Mouse (Mus musculus) limb, embryonic 15.5 days (tissue): ENCODE results near the gene Spef1. TPM values are rescaled to one million over a fixed set of nuclear protein-coding genes. Genes with fewer than 3 reads are reported as not detected.
A peak's percentile ranks its signal among the peaks of the same experiment; 100 is the strongest.
"Not testable (repeated sequence)": the region's sequence is repeated elsewhere in the genome, so short reads cannot be mapped to it uniquely, and the experiment has no call there.

Experiments used
- ATAC-seq: fragments of 200-750 bp; cut with Nextera tagmentation; 2 replicates; pipeline ENCODE4 v1.8.0; 2017; ENCODE audit warnings: low read depth, moderate TSS enrichment; ENCODE audit not compliant: insufficient number of reproducible peaks, low FRiP score, low TSS enrichment
- H3K27ac ChIP-seq: fragments of 300-500 bp; sonication (generic); 2 replicates; pipeline ENCODE4 v1.5.1; 2015; ENCODE audit warnings: moderate library complexity, mild to moderate bottlenecking, inconsistent platforms
- H3K27me3 ChIP-seq: fragments of 300-500 bp; sonication (generic); 2 replicates; pipeline ENCODE4 v1.6.1; 2015; ENCODE audit warnings: inconsistent platforms
- H3K36me3 ChIP-seq: fragments of 300-500 bp; sonication (generic); 2 replicates; pipeline ENCODE4 v1.6.1; 2015; ENCODE audit warnings: inconsistent platforms
- H3K4me1 ChIP-seq: fragments of 300-500 bp; sonication (generic); 2 replicates; pipeline ENCODE4 v1.6.1; 2015; ENCODE audit warnings: inconsistent platforms
- H3K4me2 ChIP-seq: fragments of 300-500 bp; sonication (generic); 2 replicates; pipeline ENCODE4 v1.6.1; 2015; ENCODE audit warnings: mild to moderate bottlenecking, inconsistent platforms
- H3K4me3 ChIP-seq: fragments of 300-500 bp; sonication (generic); 2 replicates; pipeline ENCODE4 v1.5.1; 2015; ENCODE audit warnings: mild to moderate bottlenecking, inconsistent platforms
- H3K9ac ChIP-seq: fragments of 300-500 bp; sonication (generic); 2 replicates; pipeline ENCODE4 v1.6.1; 2015; ENCODE audit warnings: inconsistent platforms
- H3K9me3 ChIP-seq: fragments of 300-500 bp; sonication (generic); 2 replicates; pipeline ENCODE4 v1.6.1; 2016; ENCODE audit warnings: inconsistent platforms
- WGBS: fragments of 180-500 bp; shearing (Covaris S2); methylation state at CpG from one replicate; pipeline ENCODE4 v1.1.7; 2015; 5-methylcytosine and 5-hydroxymethylcytosine counted together
- polyA plus RNA-seq: library from polyadenylated mRNA; unstranded; fragments of >200 nt; fragmentation: Nextera tagmentation; extraction: Ambion mirVana; gene quantifications from 2 replicates; pipeline ENCODE4 v1.2.1, GENCODE M21; 2015

The Spef1 gene
- 5.3 and 6.1 TPM in 2 replicates for polyA plus RNA-seq

DNA sequence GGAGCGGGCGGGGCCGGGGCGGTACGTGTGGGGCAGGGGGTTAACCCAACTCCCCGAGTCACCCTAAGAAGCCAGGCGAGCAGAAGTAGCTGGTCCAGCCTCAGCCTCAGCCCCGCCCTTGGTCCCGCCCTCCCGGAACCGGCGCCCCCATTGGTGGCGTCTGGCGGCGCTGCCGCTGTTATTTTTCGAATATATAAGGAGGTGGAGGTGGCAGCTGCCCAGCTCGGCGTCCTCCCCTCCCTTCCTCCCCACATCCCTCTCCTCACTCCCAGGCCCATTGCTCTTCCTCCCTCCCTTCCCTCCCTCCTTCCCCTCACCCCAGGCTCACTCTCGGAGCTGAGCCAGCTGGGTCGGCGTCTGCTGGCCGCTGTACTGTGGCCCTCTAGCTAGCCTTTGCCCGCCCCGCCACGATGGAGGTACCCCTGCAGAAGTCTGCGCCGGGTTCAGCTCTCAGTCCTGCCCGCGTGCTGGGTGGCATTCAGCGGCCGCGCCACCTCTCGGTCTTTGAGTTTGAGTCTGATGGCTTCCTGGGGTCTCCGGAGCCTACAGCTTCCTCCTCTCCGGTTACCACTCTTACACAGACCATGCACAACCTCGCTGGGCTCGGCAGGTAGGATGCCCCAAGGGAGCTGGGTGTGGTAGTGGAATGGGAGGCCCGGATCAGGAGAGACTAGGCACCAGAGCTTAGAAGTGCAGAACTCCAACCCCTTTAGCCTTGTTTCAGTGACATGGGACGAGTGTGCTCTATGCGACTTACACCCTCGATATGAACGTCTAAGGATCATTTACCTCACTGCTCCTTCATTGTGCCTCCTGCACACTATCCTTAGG lies at the start of gene Spef1, which contains the start of gene Cdc25b:
Gene Spef1 (minus strand): TSS at position 512 of the 831 bp plus-strand sequence.
Gene Cdc25b (plus strand): TSS at position 179 of the 831 bp plus-strand sequence.
- WGBS, result 1% methylated on average over 41 of the region's 43 CpGs
- Histone ChIP-seq H3K9ac (peak within 1 kb of the TSS; percentile 62), H3K9me3 (no peaks in the 10 kb centered on the region), H3K4me3 (peak within 1 kb of the TSS; percentile 68), H3K4me2 (peak within 1 kb of the TSS; percentile 92), H3K4me1 (peaks cover 40% of the 10 kb centered on the region), H3K36me3 (peaks cover 8% of the 10 kb centered on the region; the same call in 1 of the 2 replicates), H3K27me3 (no peaks in the 10 kb centered on the region), H3K27ac (peak within 1 kb of the TSS; percentile 77)
- ATAC-seq, result peak; percentile 89

DNA sequence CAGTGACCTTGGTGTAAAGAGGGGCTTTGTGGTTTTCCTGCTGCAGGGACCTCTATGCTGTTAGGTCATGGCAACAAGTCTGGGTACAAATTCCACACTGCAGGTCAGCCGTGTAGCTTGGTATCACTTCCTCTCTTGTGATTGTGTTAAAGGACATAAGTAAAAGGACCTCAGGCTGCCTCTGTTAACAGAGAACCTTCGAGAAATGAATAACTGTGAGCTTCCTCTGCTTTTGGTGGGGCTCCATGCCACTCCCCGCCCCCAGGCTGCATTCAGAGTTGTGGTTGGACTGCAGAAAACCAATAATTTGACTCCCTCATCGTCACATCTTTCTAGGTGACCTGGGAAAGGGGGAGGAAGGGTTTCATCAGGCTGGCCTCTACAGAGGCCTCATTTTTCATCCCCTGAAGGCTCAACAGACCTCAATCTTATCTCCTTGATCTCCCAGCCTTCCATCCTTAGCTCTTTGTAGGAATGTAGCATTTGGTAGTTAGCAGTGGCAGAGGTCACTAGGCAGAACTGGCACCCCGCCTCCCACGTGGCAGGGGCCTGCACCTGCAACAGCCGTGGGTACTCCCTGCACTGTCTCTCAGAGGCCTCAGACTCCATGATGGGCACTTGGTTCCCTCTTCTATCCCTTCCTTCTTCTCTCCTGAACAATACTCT lies 48.0 kb upstream of the Spef1 start:
- no peak overlapping the region for H3K27ac ChIP-seq
- H3K4me1 ChIP-seq, result peaks cover 18% of the 10 kb centered on the region
- H3K27me3 ChIP-seq, result no peaks in the 10 kb centered on the region
- 65% methylated on average over 7 of the region's 7 CpGs for WGBS
- peak overlapping the region; percentile 54 for H3K4me3 ChIP-seq
- peaks cover 14% of the 10 kb centered on the region for H3K36me3 ChIP-seq
- H3K9ac ChIP-seq, result no peak overlapping the region
- H3K9me3 ChIP-seq, result no peaks in the 10 kb centered on the region
- no peak for ATAC-seq
- H3K4me2 ChIP-seq, result peak overlapping the region; percentile 81

DNA sequence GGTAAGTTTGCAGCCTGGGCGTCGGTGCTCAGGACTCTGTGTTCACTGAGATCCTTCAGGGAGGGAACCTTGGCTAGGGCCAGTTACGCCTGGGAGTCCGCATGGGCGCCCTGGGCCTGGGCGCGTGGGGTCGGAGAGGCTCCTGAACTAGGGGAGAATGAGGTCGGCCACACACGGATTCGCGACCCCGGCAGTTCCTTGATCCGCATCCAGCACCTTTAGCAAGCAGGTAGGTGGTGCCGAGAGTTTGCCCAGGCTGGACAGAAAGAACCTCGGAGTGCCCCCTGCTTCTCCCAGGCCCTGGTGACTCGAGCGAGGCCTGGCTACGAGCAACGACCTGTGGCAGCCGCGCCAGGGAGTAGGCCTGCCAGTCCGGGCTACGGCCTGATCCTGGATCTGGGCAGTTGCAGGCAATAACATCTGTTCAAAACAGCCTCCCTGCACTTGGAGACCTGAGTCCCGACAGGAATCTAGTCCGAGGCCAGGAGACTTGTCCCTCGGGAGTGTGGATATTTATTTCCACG lies 47.1 kb upstream of the Spef1 start:
- no peaks in the 10 kb centered on the region for H3K9me3 ChIP-seq
- peak overlapping the region; percentile 54 for H3K4me3 ChIP-seq
- peak overlapping the region; percentile 43 for H3K27ac ChIP-seq
- no peaks in the 10 kb centered on the region for H3K27me3 ChIP-seq
- peaks cover 18% of the 10 kb centered on the region for H3K4me1 ChIP-seq
- peak overlapping the region; percentile 81 for H3K4me2 ChIP-seq
- WGBS, result 12% methylated on average over 28 of the region's 28 CpGs
- H3K9ac ChIP-seq, result peak overlapping the region; percentile 61
- ATAC-seq, result no peak
- peaks cover 7% of the 10 kb centered on the region for H3K36me3 ChIP-seq

DNA sequence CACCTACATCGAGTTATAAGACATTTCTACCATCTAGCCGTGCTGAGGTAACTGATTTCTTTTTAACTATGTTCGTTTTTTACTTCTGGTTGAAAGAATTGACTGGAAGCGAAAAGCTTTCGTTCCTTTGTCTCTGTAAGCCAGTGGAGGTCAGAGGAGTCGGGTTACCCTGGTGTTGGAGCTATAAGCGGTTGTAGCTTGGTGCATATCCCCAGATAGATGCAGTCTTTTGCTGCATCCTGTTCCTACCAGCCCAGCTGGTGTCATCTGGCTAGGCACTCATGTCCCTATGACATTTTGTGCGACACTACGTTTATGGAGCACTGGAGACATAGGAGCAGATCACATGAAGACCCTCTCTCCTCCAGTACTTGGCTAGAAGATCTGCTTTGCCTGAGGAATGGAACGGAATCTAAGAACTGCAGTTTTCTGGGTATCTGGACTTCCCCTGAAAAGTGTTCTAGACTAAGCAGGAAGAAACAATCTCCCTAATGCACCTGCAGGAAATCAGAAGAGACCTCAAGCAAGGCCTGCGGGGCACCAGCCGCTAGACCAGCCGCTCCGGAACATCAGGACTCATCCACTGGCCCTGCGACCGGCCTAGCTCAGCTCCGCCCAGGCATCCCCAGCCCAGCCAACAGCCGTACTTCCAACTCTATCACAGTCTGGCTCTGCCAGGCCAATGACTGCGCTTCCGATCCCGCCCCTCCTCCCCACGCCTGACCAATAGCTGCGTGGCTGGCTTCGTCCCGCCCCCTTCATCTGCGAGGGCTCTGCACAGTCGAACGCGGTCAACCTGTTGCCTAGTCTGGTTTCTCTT lies 46.4 kb upstream of the Spef1 start, which contains the start of gene Mavs:
Gene Mavs (plus strand): TSS at position 757 of the 820 bp plus-strand sequence.
- peak within 1 kb of the TSS; percentile 81 for H3K4me2 ChIP-seq
- H3K9me3 ChIP-seq, result no peaks in the 10 kb centered on the region
- H3K36me3 ChIP-seq, result peaks cover under 1% of the 10 kb centered on the region; the same call in 1 of the 2 replicates
- H3K4me3 ChIP-seq, result peak within 1 kb of the TSS; percentile 54
- peaks cover 18% of the 10 kb centered on the region for H3K4me1 ChIP-seq
- 9% methylated on average over 29 of the region's 29 CpGs for WGBS
- H3K27me3 ChIP-seq, result no peaks in the 10 kb centered on the region
- peak within 1 kb of the TSS; percentile 63 for H3K27ac ChIP-seq
- peak within 1 kb of the TSS; percentile 61 for H3K9ac ChIP-seq
- peak; percentile 99 for ATAC-seq

DNA sequence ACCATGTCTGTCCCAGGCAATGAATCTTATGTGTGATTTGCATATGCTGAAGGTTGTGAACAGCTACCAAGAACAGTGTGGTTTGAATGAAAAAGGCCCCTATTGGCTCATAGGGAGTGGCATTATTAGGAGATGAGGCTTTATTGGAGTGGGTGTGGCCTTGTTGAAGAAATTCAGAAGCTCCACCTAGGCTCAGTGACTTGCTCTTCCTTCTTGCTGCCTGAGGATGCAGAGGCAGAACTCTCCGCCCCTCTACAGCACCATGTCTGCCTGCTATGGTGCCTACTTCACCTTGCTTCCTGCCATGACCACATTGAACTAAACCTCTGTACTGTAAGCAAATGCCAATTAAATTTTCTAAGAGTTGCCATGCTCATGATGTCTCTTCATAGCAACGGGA lies 45.5 kb upstream of the Spef1 start:
- ATAC-seq, result no peak
- Histone ChIP-seq H3K9me3 (no peaks in the 10 kb centered on the region), H3K4me1 (peaks cover 18% of the 10 kb centered on the region), H3K27ac (no peak overlapping the region), H3K27me3 (no peaks in the 10 kb centered on the region), H3K36me3 (no peaks in the 10 kb centered on the region), H3K4me2 (no peak overlapping the region), H3K4me3 (no peak overlapping the region), H3K9ac (no peak overlapping the region)
- WGBS, result 87% methylated on average over 2 of the region's 2 CpGs

DNA sequence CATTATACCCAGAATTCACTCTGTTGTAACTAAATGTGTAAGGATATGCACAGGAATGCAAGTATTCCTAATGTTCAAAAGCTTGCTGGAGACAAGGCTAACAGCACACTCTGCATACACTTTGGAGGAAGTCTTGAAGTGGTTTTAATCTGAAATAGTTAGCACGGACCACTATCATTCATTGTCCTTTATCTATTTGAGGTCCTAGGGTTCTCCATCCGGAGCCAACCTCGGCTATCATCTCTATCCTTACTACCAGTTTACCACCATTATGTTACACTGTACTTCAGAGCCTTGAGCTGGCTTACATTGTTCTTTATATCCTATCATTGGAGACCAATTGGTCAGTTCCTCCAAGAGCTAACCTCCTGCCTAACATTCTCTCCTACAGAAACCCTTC lies 40.2 kb upstream of the Spef1 start:
- ATAC-seq, result no peak
- Histone ChIP-seq H3K9ac (no peak overlapping the region), H3K4me2 (no peak overlapping the region), H3K4me1 (no peaks in the 10 kb centered on the region), H3K27me3 (no peaks in the 10 kb centered on the region), H3K4me3 (no peak overlapping the region), H3K36me3 (no peaks in the 10 kb centered on the region), H3K27ac (no peak overlapping the region), H3K9me3 (no peaks in the 10 kb centered on the region)
- 84% methylated on average over 3 of the region's 3 CpGs for WGBS

DNA sequence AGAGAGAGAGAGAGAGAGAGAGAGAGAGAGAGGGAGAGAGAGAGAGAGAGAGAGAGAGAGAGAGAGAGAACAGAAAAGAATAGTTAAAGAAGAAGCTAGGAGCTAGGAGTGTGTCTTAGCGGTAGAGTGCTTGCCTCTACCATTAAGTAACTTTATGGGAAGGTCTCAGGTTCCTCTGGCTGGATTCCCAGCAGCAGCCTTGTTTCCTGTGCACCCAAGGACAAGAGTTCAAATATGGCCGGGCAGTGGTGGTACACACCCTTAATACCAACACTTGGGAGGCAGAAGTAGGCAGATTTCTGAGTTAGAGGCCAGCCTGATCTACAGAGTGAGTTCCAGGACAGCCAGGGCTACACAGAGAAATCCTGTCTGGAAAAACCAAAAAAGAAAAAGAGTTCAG lies 39.6 kb upstream of the Spef1 start:
- H3K36me3 ChIP-seq, H3K4me3 ChIP-seq, H3K9ac ChIP-seq, H3K27ac ChIP-seq, H3K4me2 ChIP-seq, H3K9me3 ChIP-seq, H3K4me1 ChIP-seq, H3K27me3 ChIP-seq, ATAC-seq: not testable (repeated sequence)
- 53% methylated on average over 2 of the region's 2 CpGs for WGBS

DNA sequence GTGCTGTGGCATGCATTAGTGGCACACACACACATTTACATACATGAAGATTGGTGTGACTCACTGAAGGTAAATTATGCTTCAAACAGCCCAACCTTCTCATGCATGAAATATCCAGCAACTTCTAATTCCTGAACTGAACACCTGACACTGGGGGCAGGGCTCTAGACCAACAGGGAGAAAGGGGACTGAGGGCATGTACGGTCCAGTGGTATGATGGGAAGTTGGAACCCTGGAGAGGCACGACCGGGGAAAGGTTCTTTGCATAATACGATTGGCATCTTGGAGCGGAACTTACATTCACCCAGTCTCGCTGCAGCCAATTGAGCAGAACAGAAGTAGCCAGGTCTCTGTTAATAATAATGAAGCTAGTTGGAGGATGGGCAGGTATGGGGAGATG lies 38.1 kb upstream of the Spef1 start:
- 85% methylated on average over 6 of the region's 6 CpGs for WGBS
- no peaks in the 10 kb centered on the region for H3K9me3 ChIP-seq
- H3K4me3 ChIP-seq, result no peak overlapping the region
- no peak overlapping the region for H3K4me2 ChIP-seq
- no peak overlapping the region for H3K9ac ChIP-seq
- no peak for ATAC-seq
- no peaks in the 10 kb centered on the region for H3K36me3 ChIP-seq
- no peaks in the 10 kb centered on the region for H3K4me1 ChIP-seq
- no peaks in the 10 kb centered on the region for H3K27me3 ChIP-seq
- H3K27ac ChIP-seq, result no peak overlapping the region

DNA sequence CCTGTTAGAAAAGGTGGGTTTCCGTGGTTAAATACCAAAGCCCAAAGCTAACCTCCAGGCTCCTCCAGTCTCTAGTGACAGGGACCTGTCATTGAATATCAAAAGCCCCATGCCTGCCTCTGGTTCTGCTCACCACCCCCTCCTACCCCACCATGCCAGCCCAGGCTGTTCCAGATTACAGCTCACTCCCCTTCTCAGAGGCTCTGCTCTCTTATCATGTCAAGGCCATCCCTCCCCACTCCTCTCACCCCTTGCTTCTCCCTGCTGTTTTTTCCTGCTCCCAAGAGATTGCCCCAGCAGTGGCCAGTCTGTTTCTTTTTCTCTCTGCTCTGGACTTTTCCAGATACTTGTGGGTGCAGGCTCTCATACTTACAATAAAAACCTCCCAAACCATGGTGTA lies 36.5 kb upstream of the Spef1 start:
- ATAC-seq, result no peak
- 61% methylated on average over 1 of the region's 1 CpGs for WGBS
- no peaks in the 10 kb centered on the region for H3K4me1 ChIP-seq
- no peak overlapping the region for H3K4me2 ChIP-seq
- H3K9me3 ChIP-seq, result no peaks in the 10 kb centered on the region
- H3K4me3 ChIP-seq, result no peak overlapping the region
- H3K27ac ChIP-seq, result no peak overlapping the region
- no peak overlapping the region for H3K9ac ChIP-seq
- H3K36me3 ChIP-seq, result no peaks in the 10 kb centered on the region
- H3K27me3 ChIP-seq, result no peaks in the 10 kb centered on the region

DNA sequence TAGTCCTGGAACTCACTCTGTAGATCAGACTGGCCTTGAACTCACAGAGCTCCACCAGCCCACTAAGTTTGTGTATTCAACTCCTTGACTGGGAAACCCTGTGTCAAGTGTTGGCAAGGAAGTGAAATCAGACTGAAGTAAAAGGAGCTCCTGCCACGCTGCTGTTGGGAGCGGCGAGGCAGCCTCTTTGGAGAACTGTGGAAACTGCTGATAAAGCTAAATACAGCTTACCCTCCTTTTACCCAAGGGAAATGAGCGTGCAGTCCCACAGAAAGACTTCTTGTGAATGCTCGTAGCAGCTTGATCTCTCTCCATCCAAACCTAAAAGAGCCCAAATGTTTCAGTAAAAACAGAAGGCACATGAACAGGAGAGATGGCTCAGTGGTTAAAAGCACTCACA lies 35.5 kb upstream of the Spef1 start:
- Histone ChIP-seq H3K4me2 (no peak overlapping the region), H3K4me3 (no peak overlapping the region), H3K9me3 (no peaks in the 10 kb centered on the region), H3K27ac (no peak overlapping the region), H3K9ac (no peak overlapping the region), H3K4me1 (no peaks in the 10 kb centered on the region), H3K36me3 (no peaks in the 10 kb centered on the region), H3K27me3 (no peaks in the 10 kb centered on the region)
- no peak for ATAC-seq
- 44% methylated on average over 5 of the region's 5 CpGs for WGBS

DNA sequence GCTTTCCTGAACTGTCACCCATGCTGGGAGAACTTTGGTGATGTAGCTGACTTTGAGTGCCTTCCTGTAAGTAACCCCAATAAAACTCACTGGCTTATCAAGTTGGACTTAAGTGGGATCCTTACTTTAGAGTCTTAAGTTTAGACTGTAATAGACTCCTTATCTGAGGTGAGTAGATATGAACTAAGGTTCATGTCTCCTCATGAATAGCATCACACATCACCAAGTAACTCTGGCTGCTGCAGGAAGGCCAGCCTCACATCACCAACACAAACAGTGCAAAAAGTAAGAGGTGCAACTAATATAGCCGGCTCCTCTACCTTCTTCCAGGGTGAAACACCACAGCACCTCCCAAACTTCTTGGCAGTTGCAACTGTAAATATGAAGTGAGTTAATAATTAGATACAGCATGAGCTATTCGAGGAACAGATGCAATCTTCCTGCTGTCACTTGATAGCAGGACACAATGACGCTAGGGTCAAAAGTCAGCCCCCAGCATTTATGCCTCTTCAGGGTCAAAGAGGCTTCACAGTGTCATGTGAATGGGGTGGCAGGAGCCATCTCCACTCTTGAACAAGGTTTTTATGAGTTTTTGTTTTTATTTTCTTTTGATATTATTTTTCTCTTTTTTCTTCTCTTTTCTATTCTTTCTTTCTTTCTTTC lies 34.9 kb upstream of the Spef1 start:
- H3K9ac ChIP-seq, result no peak overlapping the region
- H3K4me1 ChIP-seq, result no peaks in the 10 kb centered on the region
- 76% methylated on average over 3 of the region's 3 CpGs for WGBS
- H3K27me3 ChIP-seq, result no peaks in the 10 kb centered on the region
- no peak overlapping the region for H3K27ac ChIP-seq
- H3K9me3 ChIP-seq, result no peaks in the 10 kb centered on the region
- H3K36me3 ChIP-seq, result no peaks in the 10 kb centered on the region
- ATAC-seq, result no peak
- H3K4me2 ChIP-seq, result no peak overlapping the region
- no peak overlapping the region for H3K4me3 ChIP-seq
